Mouse (Mus musculus) megakaryocyte, embryonic 14.5 days (primary cell): ENCODE data around the gene Gpc3.

Experiments
- FLI1 ChIP-seq: IDR thresholded peaks from 2 replicates; pipeline ENCODE4 v1.6.1; 2012; ENCODE audit warnings: low read length, inconsistent platforms, mixed read lengths
- GATA1 ChIP-seq: IDR thresholded peaks from 3 replicates; pipeline ENCODE4 v1.6.1; 2012; ENCODE audit warnings: mixed read lengths, low read length, inconsistent platforms, borderline replicate concordance

GRCm38 (mm10) chrX:52526086-52526485 lies 87.7 kb downstream of the Gpc3 start:
- TF ChIP-seq FLI1 (no peak), GATA1 (no peak)
